Mouse (Mus musculus) monocyte, adult 5-6 weeks (primary cell): Measurements from ENCODE around the gene Ak2. TPM values are rescaled to one million over a fixed set of nuclear protein-coding genes. Genes with fewer than 3 reads are reported as not detected.
A peak's percentile ranks its signal among the peaks of the same experiment; 100 is the strongest.

Source experiments
- ATAC-seq: fragments of 153-309, 156-312 bp; replicated peaks from 2 replicates; pipeline ENCODE4 v1.8.0; 2017; ENCODE audit warnings: mild to moderate bottlenecking; ENCODE audit not compliant: low TSS enrichment, insufficient number of reproducible peaks, severe bottlenecking, poor library complexity, low FRiP score
- total RNA-seq: library from RNA; stranded (forward); fragments of 200-1000, 200-491, 200-594 nt; gene quantifications from 3 replicates; pipeline ENCODE4 v1.2.3, GENCODE M21; 2017

Gene Ak2
- 62.2 to 89.0 TPM (median 73.4 TPM) in 3 replicates for total RNA-seq

GRCm38 (mm10) chr4:128991500-128992008 is at the start of gene Ak2:
TSS of gene Ak2 (plus strand) at chr4:128991958.
- no peak for ATAC-seq

GRCm38 (mm10) chr4:128942346-128942745 is 49.4 kb upstream of the Ak2 start:
- ATAC-seq, result no peak

GRCm38 (mm10) chr4:128946736-128947135 is 45.0 kb upstream of the Ak2 start:
- ATAC-seq, result no peak

- ATAC-seq, result 0 out of 2 replicates have a peak, but pooled peaks have one; percentile 14
These were observed 44.3 kb upstream of the Ak2 start for GRCm38 (mm10) chr4:128947326-128947933.

- 0 out of 2 replicates have a peak, but pooled peaks have one; percentile 30 for ATAC-seq
These were observed 43.6 kb upstream of the Ak2 start for GRCm38 (mm10) chr4:128948137-128948674.

GRCm38 (mm10) chr4:128949470-128950005 is 42.2 kb upstream of the Ak2 start:
- ATAC-seq, result no peak

GRCm38 (mm10) chr4:128950461-128950860 is 41.3 kb upstream of the Ak2 start:
- no peak for ATAC-seq

GRCm38 (mm10) chr4:128953851-128954250 is 37.9 kb upstream of the Ak2 start:
- ATAC-seq, result no peak

- peak; percentile 84 for ATAC-seq
These were observed 34.4 kb upstream of the Ak2 start for GRCm38 (mm10) chr4:128957155-128957911.

- no peak for ATAC-seq
These were observed 33.6 kb upstream of the Ak2 start for GRCm38 (mm10) chr4:128958156-128958555.

GRCm38 (mm10) chr4:128958849-128959248 is 32.9 kb upstream of the Ak2 start:
- ATAC-seq, result no peak

- ATAC-seq, result no peak
These were observed 32.1 kb upstream of the Ak2 start for GRCm38 (mm10) chr4:128959676-128960075.

- no peak for ATAC-seq
These were observed 30.3 kb upstream of the Ak2 start for GRCm38 (mm10) chr4:128961301-128962028.

- peak; percentile 84 for ATAC-seq
These were observed 29.5 kb upstream of the Ak2 start, which contains the start of gene Azin2 for GRCm38 (mm10) chr4:128962029-128962925. TSS of gene Azin2 (minus strand) at chr4:128962442.

- no peak for ATAC-seq
These were observed 28.9 kb upstream of the Ak2 start for GRCm38 (mm10) chr4:128962926-128963290.

- no peak for ATAC-seq
These were observed 25.0 kb upstream of the Ak2 start for GRCm38 (mm10) chr4:128966751-128967150.

- no peak for ATAC-seq
These were observed 22.7 kb upstream of the Ak2 start for GRCm38 (mm10) chr4:128969081-128969480.
